Mouse (Mus musculus): ENCODE measurements at regions not wholly inside any gene's neighbourhood (a gene's known extent, or its start where the extent isn't known, plus 50 kb on each side); places are given as distances from the start of the nearest gene placed in this dataset.

DNA sequence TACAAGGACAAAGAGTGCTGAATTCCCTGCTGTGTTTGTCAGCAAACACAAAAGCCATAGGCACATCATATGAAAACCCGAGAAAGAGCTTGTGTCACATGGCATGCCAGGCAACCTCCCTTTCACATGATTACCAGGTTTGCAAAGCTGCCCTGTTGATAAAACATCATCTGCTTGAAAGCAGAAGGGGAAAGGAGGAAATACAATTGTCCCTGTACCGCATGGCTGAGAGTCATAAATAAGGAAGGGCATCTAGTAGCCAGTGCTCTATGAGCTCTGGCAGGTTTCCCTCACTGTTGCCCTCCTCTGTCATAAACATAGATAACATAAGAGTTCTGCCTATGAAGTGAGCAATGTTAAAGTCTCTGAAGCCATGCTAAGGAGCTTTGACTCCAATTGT is 86.8 kb upstream of the Gadd45a start:
- no peaks in the 10 kb centered on the region for H3K79me2 ChIP-seq (ENCODE audit: control insufficient read depth, insufficient read depth)
- H3K4me3 ChIP-seq, result no peak overlapping the region
- TF ChIP-seq E2F4 (IDR thresholded peaks at IDR 0.05; ENCODE audit: insufficient read depth) (no peak), MYOG (IDR thresholded peaks at IDR 0.05; ENCODE audit: control insufficient read depth in 1 of 3, insufficient read depth in 1 of 3, insufficient read length in 2 of 3, low read depth in 2 of 3) (no peak), TCF3 (IDR thresholded peaks at IDR 0.05; ENCODE audit: insufficient read length, low read depth) (no peak), USF1 (IDR thresholded peaks at IDR 0.05; ENCODE audit: low read depth) (no peak), MAX (IDR thresholded peaks at IDR 0.05; ENCODE audit: low read depth) (no peak), POLR2AphosphoS2 (IDR thresholded peaks at IDR 0.05; ENCODE audit: insufficient read length, low read depth) (no peak), SRF (IDR thresholded peaks at IDR 0.05; ENCODE audit: control insufficient read depth, insufficient read length, low read depth) (no peak), TCF12 (IDR thresholded peaks at IDR 0.05; ENCODE audit: insufficient read depth, poor library complexity, severe bottlenecking) (no peak), POLR2A (IDR thresholded peaks at IDR 0.05; ENCODE audit: insufficient read length, low read depth) (no peak), REST (IDR thresholded peaks at IDR 0.05; ENCODE audit: insufficient read depth, insufficient read length) (no peak), CEBPB (IDR thresholded peaks at IDR 0.05; ENCODE audit: insufficient read depth, poor library complexity, severe bottlenecking) (no peak), MYOD1 (IDR thresholded peaks at IDR 0.05; ENCODE audit: control insufficient read depth in 1 of 3, insufficient read length in 2 of 3, low read depth in 2 of 3) (no peak)
- no peaks in the 10 kb centered on the region for H3K27me3 ChIP-seq (ENCODE audit: control insufficient read depth, insufficient read depth, insufficient read length)
- no peak overlapping the region for H3K4me2 ChIP-seq (ENCODE audit: low read depth)
- H3K36me3 ChIP-seq (ENCODE audit: control insufficient read depth, insufficient read depth), result no peaks in the 10 kb centered on the region
- H3ac ChIP-seq (ENCODE audit: control insufficient read depth, insufficient read length), result no peak overlapping the region

GRCm38 (mm10) chr6:67123071-67123470 is 85.8 kb upstream of the Gadd45a start:
- TF ChIP-seq CEBPB (IDR thresholded peaks at IDR 0.05; ENCODE audit: insufficient read depth, poor library complexity, severe bottlenecking), result no peak
- TF ChIP-seq REST (IDR thresholded peaks at IDR 0.05; ENCODE audit: insufficient read depth, insufficient read length), result no peak
- no peak for TF ChIP-seq MYOD1 (IDR thresholded peaks at IDR 0.05; ENCODE audit: control insufficient read depth in 1 of 3, insufficient read length in 2 of 3, low read depth in 2 of 3)
- no peak for TF ChIP-seq USF1 (IDR thresholded peaks at IDR 0.05; ENCODE audit: low read depth)
- no peak for TF ChIP-seq MYOG (IDR thresholded peaks at IDR 0.05; ENCODE audit: control insufficient read depth in 1 of 3, insufficient read depth in 1 of 3, insufficient read length in 2 of 3, low read depth in 2 of 3)
- TF ChIP-seq MAX (IDR thresholded peaks at IDR 0.05; ENCODE audit: low read depth), result no peak
- TF ChIP-seq E2F4 (IDR thresholded peaks at IDR 0.05; ENCODE audit: insufficient read depth), result no peak
- TF ChIP-seq TCF12 (IDR thresholded peaks at IDR 0.05; ENCODE audit: insufficient read depth, poor library complexity, severe bottlenecking), result no peak
- no peak for TF ChIP-seq TCF3 (IDR thresholded peaks at IDR 0.05; ENCODE audit: insufficient read length, low read depth)
- TF ChIP-seq POLR2AphosphoS2 (IDR thresholded peaks at IDR 0.05; ENCODE audit: insufficient read length, low read depth), result no peak
- no peak for TF ChIP-seq POLR2A (IDR thresholded peaks at IDR 0.05; ENCODE audit: insufficient read length, low read depth)
- TF ChIP-seq SRF (IDR thresholded peaks at IDR 0.05; ENCODE audit: control insufficient read depth, insufficient read length, low read depth), result no peak
- Histone ChIP-seq H3K79me2 (ENCODE audit: control insufficient read depth, insufficient read depth) (no peaks in the 10 kb centered on the region), H3K4me2 (ENCODE audit: low read depth) (no peak overlapping the region), H3K27me3 (ENCODE audit: control insufficient read depth, insufficient read depth, insufficient read length) (no peaks in the 10 kb centered on the region), H3K36me3 (ENCODE audit: control insufficient read depth, insufficient read depth) (no peaks in the 10 kb centered on the region), H3ac (ENCODE audit: control insufficient read depth, insufficient read length) (no peak overlapping the region), H3K4me3 (no peak overlapping the region)

- H3K4me3 ChIP-seq, result no peak overlapping the region
- no peak overlapping the region for H3ac ChIP-seq (ENCODE audit: control insufficient read depth, insufficient read length)
- no peak overlapping the region for H3K4me2 ChIP-seq (ENCODE audit: low read depth)
- H3K36me3 ChIP-seq (ENCODE audit: control insufficient read depth, insufficient read depth), result no peaks in the 10 kb centered on the region
- TF ChIP-seq REST (IDR thresholded peaks at IDR 0.05; ENCODE audit: insufficient read depth, insufficient read length) (no peak), SRF (IDR thresholded peaks at IDR 0.05; ENCODE audit: control insufficient read depth, insufficient read length, low read depth) (no peak), MYOG (IDR thresholded peaks at IDR 0.05; ENCODE audit: control insufficient read depth in 1 of 3, insufficient read depth in 1 of 3, insufficient read length in 2 of 3, low read depth in 2 of 3) (no peak), E2F4 (IDR thresholded peaks at IDR 0.05; ENCODE audit: insufficient read depth) (no peak), TCF3 (IDR thresholded peaks at IDR 0.05; ENCODE audit: insufficient read length, low read depth) (no peak), MAX (IDR thresholded peaks at IDR 0.05; ENCODE audit: low read depth) (no peak), TCF12 (IDR thresholded peaks at IDR 0.05; ENCODE audit: insufficient read depth, poor library complexity, severe bottlenecking) (no peak), POLR2AphosphoS2 (IDR thresholded peaks at IDR 0.05; ENCODE audit: insufficient read length, low read depth) (no peak), POLR2A (IDR thresholded peaks at IDR 0.05; ENCODE audit: insufficient read length, low read depth) (no peak)
- no peaks in the 10 kb centered on the region for H3K27me3 ChIP-seq (ENCODE audit: control insufficient read depth, insufficient read depth, insufficient read length)
- no peaks in the 10 kb centered on the region for H3K79me2 ChIP-seq (ENCODE audit: control insufficient read depth, insufficient read depth)
Measured at GRCm38 (mm10) chr6:67116306-67116705, 79.0 kb upstream of the Gadd45a start.

DNA sequence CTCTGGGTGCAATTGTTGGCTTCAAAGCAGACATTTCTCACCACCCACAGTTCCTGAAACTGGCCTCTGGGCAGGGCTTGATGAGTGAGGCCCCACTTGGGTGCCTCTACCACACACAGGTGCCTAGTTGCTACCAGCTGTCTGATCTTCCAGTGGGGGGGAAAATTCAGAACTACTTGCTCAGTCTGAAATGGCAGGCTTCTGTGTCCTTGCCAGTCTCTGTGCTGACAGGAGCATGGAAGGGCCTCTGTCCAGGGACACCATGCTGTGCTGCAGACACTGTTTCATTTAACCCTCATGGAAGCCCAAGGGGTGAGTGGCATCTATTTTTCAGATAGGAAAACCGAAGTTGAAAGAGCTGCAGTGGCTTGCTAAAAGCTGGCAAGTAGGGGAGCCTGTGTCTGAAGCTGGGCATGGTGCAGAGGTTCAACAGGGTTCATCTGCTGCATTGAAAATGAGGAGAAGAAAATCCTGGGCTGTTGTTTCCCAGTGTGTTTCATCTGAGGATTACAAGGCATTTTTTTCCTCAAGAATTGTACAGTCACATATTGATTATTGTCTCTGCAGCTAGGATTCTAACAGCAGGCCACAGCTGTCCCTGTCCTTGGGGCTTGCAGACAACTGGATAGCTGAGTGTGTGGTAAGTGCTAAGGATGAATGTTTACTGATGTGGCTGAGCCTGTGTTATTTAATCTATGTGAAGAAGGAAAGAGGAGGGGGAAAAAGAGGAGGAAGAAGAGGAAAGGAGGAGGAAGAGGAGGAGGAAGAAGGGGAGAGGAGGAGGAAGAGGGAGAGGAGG is 78.4 kb upstream of the Gadd45a start:
- no peak overlapping the region for H3K4me3 ChIP-seq
- no peaks in the 10 kb centered on the region for H3K79me2 ChIP-seq (ENCODE audit: control insufficient read depth, insufficient read depth)
- no peak overlapping the region for H3K4me2 ChIP-seq (ENCODE audit: low read depth)
- no peak overlapping the region for H3ac ChIP-seq (ENCODE audit: control insufficient read depth, insufficient read length)
- TF ChIP-seq MYOG (IDR thresholded peaks at IDR 0.05; ENCODE audit: control insufficient read depth in 1 of 3, insufficient read depth in 1 of 3, insufficient read length in 2 of 3, low read depth in 2 of 3), result peak in 2 of 3 experiments; percentile 35 to 68
- TF ChIP-seq MYOD1 (IDR thresholded peaks at IDR 0.05; ENCODE audit: control insufficient read depth in 1 of 3, insufficient read length in 2 of 3, low read depth in 2 of 3), result peak; percentile 4 to 75 (median 14)
- no peak for TF ChIP-seq SRF (IDR thresholded peaks at IDR 0.05; ENCODE audit: control insufficient read depth, insufficient read length, low read depth)
- H3K27me3 ChIP-seq (ENCODE audit: control insufficient read depth, insufficient read depth, insufficient read length), result no peaks in the 10 kb centered on the region
- no peaks in the 10 kb centered on the region for H3K36me3 ChIP-seq (ENCODE audit: control insufficient read depth, insufficient read depth)
